Mouse (Mus musculus) frontal cortex, adult 2 months (tissue): ENCODE measurements around the gene Gm10188. TPM values are rescaled to one million over a fixed set of nuclear protein-coding genes. Genes with fewer than 3 reads are reported as not detected.

Experiments
- DNase-seq, 2 experiments: peaks; one replicate each; pipeline ENCODE4 v3.0.0; 2022; ENCODE audit warnings: low spot score in 1 of 2; ENCODE audit errors: extremely low spot score in 1 of 2
- polyA plus RNA-seq: library from polyadenylated mRNA; depleted of rRNA; stranded (reverse); fragments of >200 nt; gene quantifications from 2 replicates; pipeline ENCODE4 v1.2.3, GENCODE M21; 2012

Gm10188 gene
- polyA plus RNA-seq, 1 experiment = not detected

- no peak for DNase-seq
Observed at GRCm38 (mm10) chr1:132231470-132232274, 2.1 kb upstream of the Gm10188 start.

- no peak for DNase-seq
Observed at GRCm38 (mm10) chr1:132226297-132227080, 3.1 kb downstream of the Gm10188 start.

GRCm38 (mm10) chr1:132222166-132222565, 7.4 kb downstream of the Gm10188 start:
- DNase-seq = no peak

- DNase-seq = no peak
Observed at GRCm38 (mm10) chr1:132221627-132222026, 7.9 kb downstream of the Gm10188 start.

GRCm38 (mm10) chr1:132216276-132216675, 13.3 kb downstream of the Gm10188 start:
- no peak for DNase-seq

GRCm38 (mm10) chr1:132213076-132213475, 16.5 kb downstream of the Gm10188 start:
- no peak for DNase-seq

GRCm38 (mm10) chr1:132212218-132212617, 17.3 kb downstream of the Gm10188 start:
- peak; percentile 90 to 94 for DNase-seq

- DNase-seq = no peak
Observed at GRCm38 (mm10) chr1:132211672-132212071, 17.9 kb downstream of the Gm10188 start.

- peak in 1 of 2 experiments; percentile 59 for DNase-seq
Observed at GRCm38 (mm10) chr1:132210922-132211321, 18.6 kb downstream of the Gm10188 start.

GRCm38 (mm10) chr1:132209400-132209799, 20.2 kb downstream of the Gm10188 start:
- DNase-seq = no peak

- peak; percentile 73 to 80 for DNase-seq
Observed at GRCm38 (mm10) chr1:132208154-132208553, 21.4 kb downstream of the Gm10188 start.

GRCm38 (mm10) chr1:132206828-132207227, 22.7 kb downstream of the Gm10188 start:
- no peak for DNase-seq

GRCm38 (mm10) chr1:132205958-132206357, 23.6 kb downstream of the Gm10188 start:
- DNase-seq = no peak

- DNase-seq = peak; percentile 68 to 69
Observed at GRCm38 (mm10) chr1:132202771-132203170, 26.8 kb downstream of the Gm10188 start.

- no peak for DNase-seq
Observed at GRCm38 (mm10) chr1:132201936-132202335, 27.6 kb downstream of the Gm10188 start.

- no peak for DNase-seq
Observed at GRCm38 (mm10) chr1:132201511-132201860, 28.1 kb downstream of the Gm10188 start.

GRCm38 (mm10) chr1:132200562-132201510, 28.7 kb downstream of the Gm10188 start:
- DNase-seq = peak; percentile 86 to 87

GRCm38 (mm10) chr1:132199934-132200333, 29.6 kb downstream of the Gm10188 start:
- DNase-seq = peak in 1 of 2 experiments; percentile 67

GRCm38 (mm10) chr1:132199244-132199643, 30.3 kb downstream of the Gm10188 start:
- DNase-seq = peak in 1 of 2 experiments; percentile 51

- DNase-seq = no peak
Observed at GRCm38 (mm10) chr1:132198401-132199071, 31.0 kb downstream of the Gm10188 start.
